Mouse (Mus musculus) cortical plate, adult 2 months (tissue): ENCODE data around the gene Fgfr2. TPM values are rescaled to one million over a fixed set of nuclear protein-coding genes. Genes with fewer than 3 reads are reported as not detected.
"Not testable (repeated sequence)": the region's sequence is repeated elsewhere in the genome, so short reads cannot be mapped to it uniquely, and the experiment has no call there.

Experiments used
- H3K27ac ChIP-seq: fragments of 200-500 bp; 2 replicates; pipeline ENCODE4 v1.5.1; 2012; ENCODE audit warnings: low read length, control low read depth, inconsistent platforms; ENCODE audit not compliant: insufficient read depth
- H3K4me1 ChIP-seq: fragments of 200-500 bp; 2 replicates; pipeline ENCODE4 v1.6.1; 2011; ENCODE audit warnings: low read length; ENCODE audit not compliant: control insufficient read depth, insufficient read depth
- H3K4me3 ChIP-seq: fragments of 200-500 bp; 2 replicates; pipeline ENCODE4 v1.5.1; 2011; ENCODE audit warnings: mild to moderate bottlenecking, low read length, control low read depth; ENCODE audit not compliant: insufficient read depth
- CTCF ChIP-seq: fragments of 200-500 bp; IDR thresholded peaks from 2 replicates; pipeline ENCODE4 v1.5.1; 2011; ENCODE audit warnings: mild to moderate bottlenecking, control low read depth, low read length; ENCODE audit not compliant: insufficient read depth; ENCODE audit errors: extremely low read depth
- POLR2A ChIP-seq: fragments of 200-500 bp; IDR thresholded peaks from 2 replicates; pipeline ENCODE4 v1.6.1; 2011; ENCODE audit warnings: mild to moderate bottlenecking, low read length, control low read depth; ENCODE audit not compliant: insufficient read depth; ENCODE audit errors: extremely low read depth
- polyA plus RNA-seq: library from polyadenylated mRNA; depleted of rRNA; stranded (reverse); fragments of >200 nt; gene quantifications from 2 replicates; pipeline ENCODE4 v1.2.3, GENCODE M21; 2012

The Fgfr2 gene
- polyA plus RNA-seq, 1 experiment, result 50.4 TPM

DNA sequence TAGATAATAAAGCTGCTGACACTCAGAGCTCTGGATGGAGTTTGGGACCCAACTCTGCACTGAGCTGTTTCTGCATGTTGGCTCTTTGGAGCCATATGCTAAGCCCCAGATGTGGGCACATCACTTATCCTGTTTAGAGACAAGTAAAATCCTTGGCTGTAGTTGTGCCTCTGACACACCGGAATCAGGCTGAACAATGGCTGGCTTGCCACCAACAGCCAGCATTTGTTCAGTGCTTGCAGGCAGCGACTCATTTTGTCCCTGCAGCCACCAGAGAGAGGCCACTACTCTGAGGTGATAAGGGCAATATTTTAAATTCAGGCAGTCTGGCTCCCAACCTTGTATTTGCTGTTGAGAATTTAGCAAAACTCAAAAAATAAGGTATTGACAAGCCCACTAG, 454.5 kb downstream of the Fgfr2 start:
- TF ChIP-seq CTCF (no peak), POLR2A (no peak)
- Histone ChIP-seq H3K4me3 (no peak overlapping the region), H3K4me1 (peaks cover 2% of the 10 kb centered on the region; the same call in 1 of the 2 replicates), H3K27ac (no peak overlapping the region)

DNA sequence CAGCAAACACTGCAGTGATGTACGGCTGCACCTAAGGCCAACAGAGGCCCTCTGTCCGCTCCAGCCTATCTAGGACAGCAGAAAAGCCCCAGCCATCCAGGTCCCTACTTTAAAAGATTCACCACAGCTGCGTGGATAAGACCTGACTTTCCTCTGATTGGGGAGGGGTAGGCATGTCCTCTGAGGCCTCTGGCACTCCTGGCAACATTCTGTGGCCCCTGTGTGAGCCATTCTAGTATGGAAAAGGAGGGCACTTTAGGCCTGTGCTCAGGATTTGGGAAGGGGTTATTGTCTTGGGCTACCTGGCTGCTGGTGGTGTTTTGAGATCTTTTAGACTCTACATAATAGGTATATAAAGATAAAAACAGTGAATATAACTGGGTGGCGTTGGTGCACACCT, 456.6 kb downstream of the Fgfr2 start:
- no peaks in the 10 kb centered on the region for H3K4me1 ChIP-seq
- no peak for TF ChIP-seq CTCF
- no peak overlapping the region for H3K4me3 ChIP-seq
- no peak overlapping the region for H3K27ac ChIP-seq

DNA sequence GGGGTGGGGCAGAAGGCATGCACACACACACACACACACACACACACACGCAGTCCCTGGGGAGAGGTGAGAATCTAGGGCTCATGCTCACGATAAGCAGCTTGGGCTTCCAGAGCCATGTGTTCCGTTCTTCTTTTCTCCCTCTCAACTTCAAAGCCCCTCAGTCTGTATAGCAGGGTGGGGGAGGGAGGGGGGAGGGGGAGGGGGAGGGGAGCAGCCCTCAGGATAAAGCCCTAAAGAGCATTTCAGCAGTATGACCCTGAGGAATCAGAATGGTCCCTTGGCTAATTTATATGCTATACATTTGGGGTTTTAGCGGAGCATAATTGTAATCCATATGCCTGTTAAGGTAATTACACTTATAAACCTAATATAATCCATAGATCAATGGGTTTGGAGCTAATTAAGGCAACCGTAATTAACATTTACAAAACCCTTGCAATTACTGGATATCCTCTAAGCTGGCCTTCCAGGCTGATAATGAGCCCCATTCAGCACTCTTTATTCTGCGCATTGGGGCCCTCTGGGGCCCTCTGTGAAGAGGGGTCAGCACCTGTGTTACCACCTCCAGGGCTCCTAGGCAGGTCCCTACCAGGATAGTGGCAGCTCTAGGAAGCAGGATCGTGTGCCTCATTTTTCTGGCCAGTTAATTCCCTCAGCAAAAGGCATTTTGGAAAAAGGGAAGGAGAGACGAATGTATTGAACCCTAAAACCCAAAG, 457.3 kb downstream of the Fgfr2 start:
- Histone ChIP-seq H3K27ac (no peak overlapping the region), H3K4me3 (no peak overlapping the region), H3K4me1 (no peaks in the 10 kb centered on the region)
- TF ChIP-seq CTCF, result no peak
- TF ChIP-seq POLR2A, result no peak

DNA sequence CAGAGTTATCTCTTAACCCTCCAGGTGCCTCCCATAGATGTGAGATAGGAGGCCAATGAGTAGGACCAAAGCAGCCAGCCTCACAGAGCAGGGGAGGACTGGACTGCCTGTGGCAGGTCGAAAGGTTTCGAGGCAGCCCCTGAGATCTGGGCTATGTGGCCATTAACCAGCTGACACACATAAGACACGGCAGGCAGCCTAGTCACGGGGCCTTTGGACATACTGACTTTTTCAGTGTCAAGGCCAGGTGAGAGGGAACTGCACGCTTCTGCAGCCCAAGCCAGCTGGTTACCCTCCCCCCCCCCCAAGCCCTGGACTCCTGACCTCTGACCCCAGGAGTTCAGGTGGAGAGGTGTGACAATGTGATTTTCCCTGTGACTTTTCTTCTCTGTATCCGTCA, 458.3 kb downstream of the Fgfr2 start:
- H3K4me1 ChIP-seq, result no peaks in the 10 kb centered on the region; the same call in 1 of the 2 replicates
- no peak overlapping the region for H3K4me3 ChIP-seq

DNA sequence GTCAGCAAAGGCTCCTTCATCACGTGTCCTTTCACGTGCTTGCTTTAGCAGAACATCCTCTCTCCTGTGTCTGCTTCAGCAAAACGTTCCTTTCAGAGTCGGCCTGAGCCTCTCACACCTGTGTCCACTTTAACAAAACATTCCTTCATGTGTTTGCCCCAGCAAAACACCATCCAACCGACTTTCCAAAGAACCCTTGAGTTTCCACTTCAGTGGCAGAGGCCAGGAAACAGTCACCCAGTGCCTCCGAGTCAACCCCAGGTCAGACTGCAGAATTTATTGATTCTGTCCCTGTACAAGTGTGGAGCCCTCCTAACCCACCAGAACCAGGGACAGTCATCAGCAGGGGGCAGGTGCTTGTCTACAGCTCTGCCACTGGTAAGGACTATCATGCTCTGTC, 460.3 kb downstream of the Fgfr2 start:
- not testable (repeated sequence) for H3K4me1 ChIP-seq, H3K27ac ChIP-seq, H3K4me3 ChIP-seq

More for the DNA sequence above, 458.3 kb downstream of the Fgfr2 start:
- no peak overlapping the region for H3K27ac ChIP-seq
- TF ChIP-seq CTCF, result no peak
- no peak for TF ChIP-seq POLR2A

DNA sequence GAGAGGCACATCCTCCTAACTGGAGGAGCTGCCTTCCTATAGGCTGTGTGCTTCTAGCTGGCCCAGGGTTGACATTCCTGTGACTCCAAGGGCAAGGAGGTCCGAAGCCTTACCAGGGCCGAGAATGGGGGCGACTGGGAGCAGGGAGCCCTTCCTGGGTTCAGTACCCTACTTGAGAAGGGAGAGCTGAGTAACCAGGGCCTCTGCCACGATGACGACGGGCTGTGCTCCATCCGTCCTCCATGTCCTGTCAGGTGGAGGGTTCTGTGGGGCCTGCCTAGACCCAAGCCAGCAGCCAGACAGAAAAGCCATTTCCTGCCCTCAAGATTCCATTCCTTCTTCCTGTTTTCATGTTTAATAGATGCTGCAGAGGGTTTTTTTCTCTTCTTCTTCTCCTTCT, 463.5 kb downstream of the Fgfr2 start:
- H3K4me3 ChIP-seq, result no peak overlapping the region
- TF ChIP-seq CTCF, result no peak
- no peak for TF ChIP-seq POLR2A
- H3K27ac ChIP-seq, result no peak overlapping the region
- peaks cover 3% of the 10 kb centered on the region for H3K4me1 ChIP-seq

DNA sequence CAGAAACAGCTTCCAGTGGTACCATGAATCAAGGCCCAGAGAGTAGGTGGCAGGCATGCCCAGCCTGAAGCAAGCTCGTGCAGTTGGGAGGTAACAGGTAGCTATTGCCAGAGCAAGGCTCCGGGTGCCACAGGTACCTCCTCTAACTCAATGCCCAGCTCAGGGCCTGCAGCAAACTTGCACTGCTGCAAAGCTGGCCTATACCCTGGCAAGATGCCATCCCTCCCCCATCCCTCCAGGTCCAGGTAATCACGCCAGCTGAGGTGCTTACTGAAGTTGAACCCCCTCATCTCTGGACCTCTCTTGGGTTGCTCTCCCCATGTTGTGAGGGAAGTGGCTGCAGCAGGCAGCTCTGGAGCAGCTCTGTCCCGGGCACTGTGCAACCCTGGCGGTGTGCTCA, 464.5 kb downstream of the Fgfr2 start:
- Histone ChIP-seq H3K4me1 (peaks cover 3% of the 10 kb centered on the region), H3K27ac (peak overlapping the region; percentile 30; the same call in 1 of the 2 replicates), H3K4me3 (no peak overlapping the region)
- no peak for TF ChIP-seq CTCF
- no peak for TF ChIP-seq POLR2A

DNA sequence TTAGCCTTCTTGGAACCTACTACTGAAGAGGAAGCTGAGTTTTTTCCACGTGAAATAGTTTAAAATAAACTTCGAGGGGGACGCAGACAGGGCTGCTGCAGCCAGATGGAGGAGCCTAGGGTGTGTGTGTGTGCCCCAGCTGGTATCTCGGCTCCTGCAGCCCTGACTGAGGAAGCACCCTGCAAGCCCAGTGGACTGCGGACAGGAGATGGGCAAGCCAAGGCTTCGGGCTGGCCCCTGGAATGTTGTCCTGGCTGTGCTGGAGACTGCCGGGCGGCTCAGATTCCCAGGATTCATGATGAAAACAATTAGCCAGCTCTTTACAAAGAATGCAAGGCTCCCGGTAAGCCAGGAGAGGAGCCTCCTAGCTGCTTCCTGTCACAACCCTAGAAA, 465.1 kb downstream of the Fgfr2 start:
- Histone ChIP-seq H3K4me1 (peaks cover 3% of the 10 kb centered on the region), H3K27ac (peak overlapping the region; percentile 30; the same call in 1 of the 2 replicates), H3K4me3 (no peak overlapping the region)
- TF ChIP-seq CTCF (no peak), POLR2A (no peak)

DNA sequence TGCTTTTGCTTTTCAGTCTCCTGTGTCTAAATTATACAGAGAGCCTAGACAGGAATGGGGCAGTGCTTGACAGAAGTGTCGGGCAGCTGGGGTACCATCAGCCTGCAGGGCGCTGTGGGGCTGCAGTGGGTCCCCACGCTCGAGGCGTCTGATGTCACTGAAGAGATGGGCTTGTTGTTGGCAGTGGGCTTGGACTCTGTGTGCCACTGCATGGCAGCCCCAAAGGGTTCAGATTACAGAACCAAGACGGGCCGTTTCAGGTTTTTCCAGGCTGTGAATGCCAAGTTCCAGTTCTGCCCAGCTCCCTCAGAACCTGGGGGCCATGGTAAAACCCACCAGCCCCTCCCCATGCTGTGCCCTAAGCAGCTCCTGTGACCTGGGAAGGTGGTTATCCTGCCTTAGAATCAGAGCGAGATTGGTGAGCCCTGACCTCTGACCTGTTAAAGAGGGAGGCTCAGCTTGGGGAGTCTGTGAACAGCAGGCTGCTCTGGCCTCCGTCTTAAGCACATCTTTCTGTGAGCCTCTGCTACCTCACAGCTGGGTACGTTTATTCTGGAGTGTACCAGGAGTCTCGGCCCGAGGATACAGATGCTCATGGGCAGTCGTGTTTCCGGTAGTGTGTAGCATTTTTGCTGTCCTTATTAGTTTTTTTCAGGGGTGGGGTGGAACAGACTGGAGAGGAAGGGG, 465.6 kb downstream of the Fgfr2 start:
- H3K27ac ChIP-seq, result peak overlapping the region; percentile 30; the same call in 1 of the 2 replicates
- peaks cover 3% of the 10 kb centered on the region for H3K4me1 ChIP-seq
- TF ChIP-seq CTCF (no peak), POLR2A (no peak)
- H3K4me3 ChIP-seq, result no peak overlapping the region

DNA sequence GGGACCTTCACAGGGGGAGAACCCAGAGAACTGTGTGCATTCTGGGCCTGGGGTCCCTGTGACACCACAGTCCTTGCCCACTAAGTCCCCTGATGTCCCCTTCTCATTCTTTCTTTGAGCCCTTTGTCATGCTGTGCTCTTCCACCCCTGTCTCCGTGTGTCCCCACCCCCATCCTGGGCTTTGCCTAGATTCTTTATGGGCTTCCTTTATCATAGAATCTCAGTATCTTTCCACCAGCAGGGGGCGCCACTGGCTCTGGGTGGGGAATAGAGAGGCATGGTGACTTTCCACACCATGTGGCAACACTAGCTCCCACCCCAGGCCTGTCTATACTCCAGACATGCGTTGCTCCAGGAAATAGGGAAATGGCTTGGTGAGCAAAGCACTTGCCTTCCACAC, 466.6 kb downstream of the Fgfr2 start:
- Histone ChIP-seq H3K4me3 (no peak overlapping the region), H3K27ac (no peak overlapping the region), H3K4me1 (peaks cover 3% of the 10 kb centered on the region)
- TF ChIP-seq CTCF, result peak; percentile 72
- TF ChIP-seq POLR2A, result no peak

DNA sequence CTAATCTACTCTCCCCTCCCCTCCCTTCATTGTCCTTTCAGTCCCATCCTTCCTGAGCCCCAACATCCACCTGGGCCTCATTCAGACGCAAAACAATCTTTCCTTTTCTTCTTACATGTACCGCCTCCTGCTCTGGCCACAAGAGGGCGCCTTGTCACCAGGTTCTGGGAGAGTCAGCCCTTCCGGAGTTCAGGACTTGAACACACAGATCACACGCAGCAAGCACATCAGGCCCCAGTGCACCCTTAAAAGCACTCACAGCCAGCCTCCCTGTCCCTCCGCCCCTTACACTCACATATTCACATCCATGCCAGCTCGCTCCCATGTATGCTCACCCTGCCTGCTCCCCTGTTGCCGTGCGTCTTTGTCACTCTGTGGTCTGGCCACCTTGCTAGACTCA, 467.1 kb downstream of the Fgfr2 start:
- peak; percentile 98 for TF ChIP-seq CTCF
- no peak for TF ChIP-seq POLR2A
- H3K27ac ChIP-seq, result no peak overlapping the region
- H3K4me3 ChIP-seq, result no peak overlapping the region

More for the DNA sequence above, 467.1 kb downstream of the Fgfr2 start:
- H3K4me1 ChIP-seq, result peaks cover 3% of the 10 kb centered on the region
